Comparison of ENCODE assay signal across 8 mouse cellular contexts in genomic region chr11:98295013-98295585, GRCm38 (mm10). TPM values are rescaled to one million over a fixed set of nuclear protein-coding genes. Genes with fewer than 3 reads are reported as not detected.
DNase-seq lines count a peak whose midpoint lies in the region; ATAC-seq and TF ChIP-seq lines count a peak whose summit lies in the region.

No protein-coding gene starts in this region.

- H3ac ChIP-seq in C2C12 (ENCODE audit: control insufficient read depth, insufficient read length, low read depth): peak overlapping the region; percentile 95

- peaks cover 3% of the 10 kb centered on the region for H3K27me3 ChIP-seq in heart, embryonic 14.5 days (ENCODE audit: control insufficient read depth, insufficient read depth, low read length)
- H3K27me3 ChIP-seq in C2C12 (ENCODE audit: control insufficient read depth, insufficient read depth, insufficient read length): peaks cover 36% of the 10 kb centered on the region
- peaks cover 6% of the 10 kb centered on the region; the same call in 1 of the 2 replicates for H3K27me3 ChIP-seq in intestine, embryonic 16.5 days (replicated peaks; ENCODE audit: control insufficient read depth, insufficient read depth, low read length)

- WGBS in heart, embryonic 14.5 days: 6% methylated on average over 9 of the region's 9 CpGs
- 10% methylated on average over 9 of the region's 9 CpGs for WGBS in intestine, embryonic 16.5 days
- WGBS in olfactory bulb, adult 2 months: 4% methylated on average over 9 of the region's 9 CpGs

- peaks cover 17 to 20% of the 10 kb centered on the region in 2 experiments for H3K4me1 ChIP-seq in heart, embryonic 14.5 days (ENCODE audit: control insufficient read depth in 2 of 2, insufficient read depth in 2 of 2, low read length in 2 of 2)
- peaks cover 3% of the 10 kb centered on the region for H3K4me1 ChIP-seq in cortical plate, adult 2 months (ENCODE audit: control insufficient read depth, insufficient read depth, low read length)
- H3K4me1 ChIP-seq in intestine, embryonic 16.5 days (ENCODE audit: control insufficient read depth, insufficient read depth, low read length): peaks cover 31% of the 10 kb centered on the region
- H3K4me1 ChIP-seq in olfactory bulb, adult 2 months (ENCODE audit: control insufficient read depth, insufficient read depth, low read length): peaks cover 22% of the 10 kb centered on the region

- TF ChIP-seq CTCF in C2C12 (IDR thresholded peaks at IDR 0.05; ENCODE audit: control insufficient read depth, insufficient read depth, insufficient read length): no peak
- no peak for TF ChIP-seq CTCF in cortical plate, adult 2 months (IDR thresholded peaks at IDR 0.05; ENCODE audit: extremely low read depth, insufficient read depth, low read length)
- no peak for TF ChIP-seq CTCF in olfactory bulb, adult 2 months (IDR thresholded peaks at IDR 0.05; ENCODE audit: insufficient read depth, low read depth, low read length)

- ATAC-seq in heart, embryonic 14.5 days (ENCODE audit: insufficient number of reproducible peaks, insufficient read depth, low FRiP score, low read depth): no peak
- no peak for ATAC-seq in intestine, embryonic 16.5 days

- intact Hi-C loops in heart, postnatal 14 days (cut with DNase I): loop anchor here (2.0 kb wide), 1 partner anchor 38 kb away; no protein-coding TSS in a partner anchor

- peak overlapping the region; percentile 99 for H3K4me2 ChIP-seq in heart, embryonic 14.5 days (ENCODE audit: low read length)
- peak overlapping the region; percentile 99 for H3K4me2 ChIP-seq in intestine, embryonic 16.5 days (ENCODE audit: low read depth, low read length)

- no peaks in the 10 kb centered on the region for H3K79me2 ChIP-seq in C2C12 (ENCODE audit: control insufficient read depth, insufficient read depth)

- peak overlapping the region; percentile 84 for H3K9ac ChIP-seq in heart, embryonic 14.5 days (ENCODE audit: low read length)
- peak overlapping the region; percentile 82 for H3K9ac ChIP-seq in intestine, embryonic 16.5 days (ENCODE audit: low read depth, low read length)

- TF ChIP-seq POLR2A in cortical plate, adult 2 months (IDR thresholded peaks at IDR 0.05; ENCODE audit: extremely low read depth, insufficient read depth, low read length): no peak
- TF ChIP-seq POLR2A in olfactory bulb, adult 2 months (IDR thresholded peaks at IDR 0.05; ENCODE audit: insufficient read depth, low read depth, low read length): no peak

- no peaks in the 10 kb centered on the region for H3K79me3 ChIP-seq in C2C12 (ENCODE audit: low read depth)

- peak overlapping the region; percentile 77 to 88 for H3K4me3 ChIP-seq in heart, embryonic 14.5 days (ENCODE audit: control insufficient read depth in 1 of 2, insufficient read depth in 1 of 2, low read depth in 1 of 2, low read length in 2 of 2)
- H3K4me3 ChIP-seq in C2C12 (ENCODE audit: insufficient read depth, poor library complexity, severe bottlenecking): peak overlapping the region; percentile 46
- peak overlapping the region; percentile 63 for H3K4me3 ChIP-seq in cortical plate, adult 2 months (ENCODE audit: insufficient read depth, low read length)
- H3K4me3 ChIP-seq in intestine, embryonic 16.5 days (ENCODE audit: low read length): peak overlapping the region; percentile 78
- peak overlapping the region; percentile 88 for H3K4me3 ChIP-seq in olfactory bulb, adult 2 months (ENCODE audit: insufficient read depth, low read depth, low read length)

- no peak overlapping the region for H3K27ac ChIP-seq in heart, embryonic 14.5 days (replicated peaks in 1 of 2; ENCODE audit: control insufficient read depth in 1 of 2, insufficient read depth in 1 of 2, low read depth in 2 of 2, low read length in 2 of 2)
- peak overlapping the region; percentile 91 for H3K27ac ChIP-seq in cortical plate, adult 2 months (ENCODE audit: insufficient read depth, low read length)
- H3K27ac ChIP-seq in intestine, embryonic 16.5 days (ENCODE audit: low read length): no peak overlapping the region
- no peak overlapping the region; the same call in 1 of the 2 replicates for H3K27ac ChIP-seq in olfactory bulb, adult 2 months (ENCODE audit: insufficient read depth, low read depth, low read length)

- DNase-seq in heart, postnatal 14 days: no peak
- DNase-seq in spleen, adult 18-20 months: no peak
- no peak for DNase-seq in urinary bladder, adult 18-20 months (ENCODE audit: low spot score in 2 of 2)

- no peaks in the 10 kb centered on the region for H3K9me3 ChIP-seq in heart, embryonic 14.5 days (ENCODE audit: control insufficient read depth, low read length)
- H3K9me3 ChIP-seq in intestine, embryonic 16.5 days (ENCODE audit: control insufficient read depth, low read length): no peaks in the 10 kb centered on the region

- no peaks in the 10 kb centered on the region for H3K36me3 ChIP-seq in heart, embryonic 14.5 days (ENCODE audit: control insufficient read depth, insufficient read depth, low read length)
- no peaks in the 10 kb centered on the region for H3K36me3 ChIP-seq in C2C12 (ENCODE audit: control insufficient read depth, insufficient read depth)
- H3K36me3 ChIP-seq in intestine, embryonic 16.5 days (ENCODE audit: control insufficient read depth, insufficient read depth, low read length): no peaks in the 10 kb centered on the region

TF ChIP-seq in C2C12, 6 proteins besides CTCF, POLR2A, EP300 and RAD21:
- no peak for TF ChIP-seq USF1 (IDR thresholded peaks at IDR 0.05; ENCODE audit: low read depth)
- TF ChIP-seq MYOG (IDR thresholded peaks at IDR 0.05; ENCODE audit: control insufficient read depth, extremely low read depth, insufficient read length): no peak
- no peak for TF ChIP-seq FOSL1 (IDR thresholded peaks at IDR 0.05; ENCODE audit: insufficient read depth, low read length, poor library complexity, severe bottlenecking)
- no peak for TF ChIP-seq MYOD1 (IDR thresholded peaks at IDR 0.05; ENCODE audit: control insufficient read depth, insufficient read length, low read depth)

RNA-seq across cellular contexts. Expression of gene Neurod2, which starts 34.3 kb away (rescaled TPM):
- polyA plus RNA-seq in heart, embryonic 14.5 days (2014; fragmentation: Nextera tagmentation; extraction: Ambion mirVana): not detected in 2 replicates
- total RNA-seq in heart, postnatal 14 days (2021): not detected
- polyA plus RNA-seq in C2C12 (2012; fragmentation: generic; extraction: Trizol): not detected
- 45.0 and 57.2 TPM in 2 replicates for polyA plus RNA-seq in cortical plate, adult 2 months (2012; rRNA removed)
- polyA plus RNA-seq in intestine, embryonic 16.5 days (2015; fragmentation: Nextera tagmentation; extraction: Ambion mirVana): 0.05 TPM in 1 of 2 replicates, not detected in the other
- not detected in 2 replicates for polyA plus RNA-seq in olfactory bulb, adult 2 months (2012; ENCODE audit: insufficient read depth, insufficient read length, low replicate concordance, missing spikeins)

RNA-seq across cellular contexts. Expression of gene Ppp1r1b, which starts 53.1 kb away (rescaled TPM):
- 42.2 and 48.3 TPM in 2 replicates for polyA plus RNA-seq in heart, embryonic 14.5 days (2014; fragmentation: Nextera tagmentation; extraction: Ambion mirVana)
- total RNA-seq in heart, postnatal 14 days (2021): 1 to 10 TPM; 1.8 to 3.0 TPM
- polyA plus RNA-seq in C2C12 (2012; fragmentation: generic; extraction: Trizol): 0.28 TPM
- 127 and 322 TPM in 2 replicates for polyA plus RNA-seq in cortical plate, adult 2 months (2012; rRNA removed)
- 91.7 and 92.3 TPM in 2 replicates for polyA plus RNA-seq in intestine, embryonic 16.5 days (2015; fragmentation: Nextera tagmentation; extraction: Ambion mirVana)
- not detected in 2 replicates for polyA plus RNA-seq in olfactory bulb, adult 2 months (2012; ENCODE audit: insufficient read depth, insufficient read length, low replicate concordance, missing spikeins)

Comparison
In these comparisons a context has a peak if more than half of its experiments do, and no peak if none do; other contexts are left out.
1. RNA of gene Neurod2, which starts 34.3 kb away (polyA plus RNA-seq): 45.0 to 57.2 TPM in cortical plate, adult 2 months; 0.05 TPM in intestine, embryonic 16.5 days, not detected in heart, embryonic 14.5 days, not detected in C2C12 (single experiment) and not detected in olfactory bulb, adult 2 months; every median in the first group is over 10 times any median in the second.
2. RNA of gene Ppp1r1b, which starts 53.1 kb away (polyA plus RNA-seq): 127 to 322 TPM in cortical plate, adult 2 months, 91.7 to 92.3 TPM in intestine, embryonic 16.5 days and 42.2 to 48.3 TPM in heart, embryonic 14.5 days; 0.28 TPM in C2C12 (single experiment) and not detected in olfactory bulb, adult 2 months; every median in the first group is over 10 times any median in the second.
3. Peak in every context shown above with its lines, with median percentiles within 50 percentile points of each other: H3K4me3 ChIP-seq.